Mouse (Mus musculus) heart, embryonic 12.5 days (tissue): ENCODE measurements around the gene Dnajb14. TPM values are rescaled to one million over a fixed set of nuclear protein-coding genes. Genes with fewer than 3 reads are reported as not detected.
"Not testable (repeated sequence)": the region's sequence is repeated elsewhere in the genome, so short reads cannot be mapped to it uniquely, and the experiment has no call there.

ENCODE experiments used
- ATAC-seq: fragments of 200-750 bp; cut with Nextera tagmentation; 2 replicates; pipeline ENCODE4 v1.8.0; 2017; ENCODE audit warnings: moderate TSS enrichment, moderate library complexity; ENCODE audit not compliant: insufficient number of reproducible peaks, low FRiP score
- H3K27ac ChIP-seq: fragments of 300-500 bp; sonication (generic); 2 replicates; pipeline ENCODE4 v1.5.1; 2016; ENCODE audit warnings: mild to moderate bottlenecking, moderate library complexity; ENCODE audit not compliant: poor library complexity, severe bottlenecking
- H3K27me3 ChIP-seq: fragments of 300-500 bp; sonication (generic); replicated peaks from 2 replicates; pipeline ENCODE4 v1.6.1; 2016; ENCODE audit warnings: mild to moderate bottlenecking, moderate library complexity
- H3K36me3 ChIP-seq: fragments of 300-500 bp; sonication (generic); 2 replicates; pipeline ENCODE4 v1.6.1; 2016; ENCODE audit warnings: mild to moderate bottlenecking, moderate library complexity
- H3K4me1 ChIP-seq: fragments of 300-500 bp; sonication (generic); replicated peaks from 2 replicates; pipeline ENCODE4 v1.6.1; 2016; ENCODE audit warnings: mild to moderate bottlenecking
- H3K4me2 ChIP-seq: fragments of 300-500 bp; sonication (generic); 2 replicates; pipeline ENCODE4 v1.6.1; 2016; ENCODE audit warnings: mild to moderate bottlenecking, moderate library complexity
- H3K4me3 ChIP-seq: fragments of 300-500 bp; sonication (generic); 2 replicates; pipeline ENCODE4 v1.5.1; 2016; ENCODE audit warnings: mild to moderate bottlenecking
- H3K9ac ChIP-seq: fragments of 300-500 bp; sonication (generic); 2 replicates; pipeline ENCODE4 v1.6.1; 2016; ENCODE audit warnings: mild to moderate bottlenecking, moderate library complexity
- H3K9me3 ChIP-seq: fragments of 300-500 bp; sonication (generic); replicated peaks from 2 replicates; pipeline ENCODE4 v1.6.1; 2016; ENCODE audit warnings: mild to moderate bottlenecking, moderate library complexity
- WGBS: fragments of 180-500 bp; shearing (Covaris S2); methylation state at CpG from one replicate; pipeline ENCODE4 v1.1.7; 2016; 5-methylcytosine and 5-hydroxymethylcytosine counted together
- polyA plus RNA-seq: library from polyadenylated mRNA; unstranded; fragments of >200 nt; fragmentation: Nextera tagmentation; extraction: Ambion mirVana; gene quantifications from 2 replicates; pipeline ENCODE4 v1.2.1, GENCODE M21; 2016

Gene Dnajb14
- polyA plus RNA-seq, 1 experiment from 2014 or later: 14.1 TPM

DNA sequence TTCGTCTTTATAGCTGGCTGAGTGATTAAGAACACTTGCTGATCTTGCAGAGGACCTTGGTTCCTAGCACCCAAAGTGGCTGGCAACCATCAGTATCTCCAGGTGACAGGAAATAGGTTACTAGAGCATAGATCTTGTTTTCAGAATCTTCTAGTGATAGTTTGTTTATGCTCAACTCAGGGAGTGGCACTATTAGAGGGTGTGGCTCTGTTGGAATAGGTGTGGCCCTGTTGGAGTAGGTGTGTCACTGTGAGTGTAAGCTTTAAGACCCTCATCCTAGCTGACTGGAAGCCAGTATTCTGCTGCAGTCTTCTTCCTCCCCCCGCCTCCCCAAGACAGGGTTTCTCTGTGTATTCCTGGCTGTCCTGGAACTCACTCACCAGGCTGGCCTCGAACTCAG is 23.2 kb upstream of the Dnajb14 start:
- Histone ChIP-seq H3K4me1 (no peaks in the 10 kb centered on the region), H3K27me3 (no peaks in the 10 kb centered on the region), H3K27ac (no peak overlapping the region), H3K4me3 (no peak overlapping the region), H3K9ac (no peak overlapping the region), H3K9me3 (no peaks in the 10 kb centered on the region), H3K36me3 (no peaks in the 10 kb centered on the region), H3K4me2 (no peak overlapping the region)
- 81% methylated on average over 3 of the region's 3 CpGs for WGBS
- no peak for ATAC-seq

DNA sequence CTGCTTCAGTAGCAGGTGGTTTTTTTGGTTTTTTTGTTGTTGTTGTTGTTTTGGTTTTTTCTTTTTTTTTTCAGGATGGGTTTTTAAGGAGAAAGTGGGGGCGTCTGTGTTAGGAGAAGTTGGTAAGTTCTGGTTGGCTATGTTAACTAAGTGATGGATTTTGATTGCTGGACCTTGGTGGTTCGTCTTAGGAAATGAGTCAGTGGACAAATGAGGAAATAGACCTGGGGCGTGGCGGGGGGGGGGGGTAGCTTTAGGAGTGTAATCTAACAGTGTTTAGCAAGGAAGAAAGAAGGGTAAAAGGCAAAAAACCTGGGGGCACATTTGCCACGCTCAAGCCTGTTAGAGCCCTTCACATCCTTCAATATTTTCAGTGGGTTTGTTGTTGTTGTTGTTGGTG is 20.9 kb upstream of the Dnajb14 start:
- no peaks in the 10 kb centered on the region for H3K27me3 ChIP-seq
- no peak overlapping the region for H3K9ac ChIP-seq
- H3K36me3 ChIP-seq: no peaks in the 10 kb centered on the region
- no peak overlapping the region for H3K4me3 ChIP-seq
- 0 out of 2 replicates have a peak, but pooled peaks cover 2% of the 10 kb centered on the region for H3K9me3 ChIP-seq
- no peak overlapping the region for H3K27ac ChIP-seq
- WGBS: 67% methylated on average over 5 of the region's 5 CpGs
- H3K4me1 ChIP-seq: no peaks in the 10 kb centered on the region
- no peak for ATAC-seq
- no peak overlapping the region for H3K4me2 ChIP-seq

DNA sequence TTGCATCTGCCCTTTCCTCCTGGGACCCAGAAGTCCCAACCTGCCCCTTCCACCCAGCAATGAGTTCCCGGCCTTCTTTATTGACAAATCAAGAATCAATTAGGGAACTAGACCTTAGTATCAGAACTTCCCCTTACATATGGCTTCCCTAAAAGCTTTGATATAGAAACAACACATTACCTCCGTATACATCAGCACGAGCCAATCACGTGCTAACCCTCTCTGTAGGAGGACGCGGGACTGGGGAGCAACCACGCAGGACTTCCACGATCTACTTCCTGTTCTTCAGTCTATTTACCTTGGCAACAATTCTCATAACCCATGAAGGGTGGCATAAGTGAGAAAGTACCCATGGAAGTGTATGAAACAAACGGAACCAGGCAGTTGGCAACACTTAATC is 19.1 kb upstream of the Dnajb14 start:
- H3K9ac ChIP-seq: no peak overlapping the region
- no peaks in the 10 kb centered on the region for H3K27me3 ChIP-seq
- H3K4me1 ChIP-seq: no peaks in the 10 kb centered on the region
- no peak overlapping the region for H3K27ac ChIP-seq
- peaks cover 8% of the 10 kb centered on the region for H3K9me3 ChIP-seq
- 82% methylated on average over 9 of the region's 9 CpGs for WGBS
- ATAC-seq: no peak
- H3K36me3 ChIP-seq: no peaks in the 10 kb centered on the region
- H3K4me3 ChIP-seq: no peak overlapping the region
- H3K4me2 ChIP-seq: no peak overlapping the region

DNA sequence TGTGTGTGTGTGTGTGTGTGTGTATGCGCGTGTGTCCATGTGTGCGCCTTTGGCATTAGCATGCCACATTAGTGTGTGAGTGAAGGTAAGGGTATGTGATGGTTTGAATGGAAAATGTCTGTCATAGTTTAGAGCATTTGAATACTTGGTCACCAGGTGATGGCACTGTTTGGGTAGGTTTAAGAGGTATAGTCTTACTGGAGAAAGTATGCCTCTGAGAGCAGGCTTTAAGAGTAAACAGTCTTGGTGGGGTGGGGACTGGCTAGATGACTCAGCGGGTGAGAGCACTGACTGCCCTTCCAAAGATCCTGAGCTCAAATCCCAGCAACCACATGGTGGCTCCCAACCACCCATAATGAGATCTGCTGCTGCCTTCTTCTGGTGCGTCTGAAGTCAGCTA is 17.8 kb upstream of the Dnajb14 start:
- Histone ChIP-seq H3K9me3 (peaks cover 8% of the 10 kb centered on the region), H3K4me1 (0 out of 2 replicates have a peak, but pooled peaks cover 3% of the 10 kb centered on the region), H3K4me2 (no peak overlapping the region), H3K36me3 (no peaks in the 10 kb centered on the region), H3K27me3 (no peaks in the 10 kb centered on the region), H3K27ac (no peak overlapping the region), H3K9ac (no peak overlapping the region), H3K4me3 (no peak overlapping the region)
- ATAC-seq: no peak
- 82% methylated on average over 5 of the region's 5 CpGs for WGBS

DNA sequence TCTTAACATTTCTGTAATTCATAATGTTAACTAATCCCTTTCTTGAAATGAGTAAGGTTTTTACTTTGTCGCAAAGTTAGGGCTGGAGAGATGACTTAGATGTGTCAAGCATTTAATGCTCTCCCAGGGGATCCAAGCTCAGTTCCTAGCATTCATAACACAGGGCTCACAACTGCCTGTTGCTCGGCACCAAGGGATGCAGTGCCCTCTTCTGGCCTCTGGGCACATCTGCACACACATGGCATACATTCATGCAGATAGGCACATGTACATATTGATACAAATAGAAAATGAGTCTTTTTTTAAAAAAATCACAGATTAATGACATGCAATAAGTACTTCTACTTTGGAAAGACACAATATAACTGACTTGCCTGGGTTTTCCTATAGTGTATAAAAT is 16.3 kb upstream of the Dnajb14 start:
- Histone ChIP-seq H3K9me3 (peaks cover 8% of the 10 kb centered on the region), H3K36me3 (no peaks in the 10 kb centered on the region), H3K9ac (no peak overlapping the region), H3K4me3 (no peak overlapping the region), H3K27ac (no peak overlapping the region), H3K4me1 (0 out of 2 replicates have a peak, but pooled peaks cover 3% of the 10 kb centered on the region), H3K4me2 (no peak overlapping the region), H3K27me3 (no peaks in the 10 kb centered on the region)
- 90% methylated on average over 2 of the region's 2 CpGs for WGBS
- ATAC-seq: no peak

DNA sequence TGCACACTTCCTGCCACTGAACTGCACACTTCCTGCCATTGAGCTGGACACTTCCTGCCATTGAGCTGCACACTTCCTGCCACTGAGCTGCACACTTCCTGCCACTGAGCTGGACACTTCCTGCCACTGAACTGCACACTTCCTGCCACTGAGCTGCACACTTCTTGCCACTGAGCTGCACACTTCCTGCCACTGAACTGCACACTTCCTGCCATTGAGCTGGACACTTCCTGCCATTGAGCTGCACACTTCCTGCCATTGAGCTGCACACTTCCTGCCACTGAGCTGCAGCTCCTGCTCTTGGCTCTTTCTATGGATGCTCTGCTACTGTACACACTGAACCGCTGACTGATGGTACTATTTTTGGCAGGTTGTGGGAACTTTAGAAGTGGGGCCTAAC is 14.5 kb upstream of the Dnajb14 start:
- not testable (repeated sequence) for ATAC-seq
- 63% methylated on average over 1 of the region's 1 CpGs for WGBS

DNA sequence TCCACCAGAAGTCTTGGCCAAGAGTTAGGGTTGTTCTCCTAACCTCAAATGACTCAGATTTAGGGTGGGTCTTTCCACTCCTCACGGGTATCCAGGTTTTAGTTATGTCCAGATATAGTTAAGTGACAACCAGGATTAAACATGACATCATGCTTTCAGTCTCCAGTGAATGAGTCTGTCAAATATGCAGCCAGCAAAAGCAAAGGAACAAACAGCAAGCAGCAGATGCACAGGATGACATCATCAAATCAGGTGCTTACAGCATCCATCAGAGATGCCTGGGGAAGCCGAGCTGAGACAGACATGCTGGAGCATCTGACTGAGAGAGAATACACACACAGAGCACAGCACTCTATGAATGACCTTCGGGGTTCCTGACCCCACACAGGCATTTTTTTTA is 12.1 kb upstream of the Dnajb14 start:
- no peak for ATAC-seq
- Histone ChIP-seq H3K27me3 (no peaks in the 10 kb centered on the region), H3K9ac (no peak overlapping the region), H3K4me1 (peaks cover 3% of the 10 kb centered on the region; the same call in 1 of the 2 replicates), H3K9me3 (peaks cover 8% of the 10 kb centered on the region), H3K27ac (no peak overlapping the region), H3K4me2 (no peak overlapping the region), H3K4me3 (no peak overlapping the region), H3K36me3 (no peaks in the 10 kb centered on the region)
- WGBS: 53% methylated on average over 3 of the region's 3 CpGs

More for the DNA sequence above, 14.5 kb upstream of the Dnajb14 start:
- H3K27me3 ChIP-seq, H3K4me1 ChIP-seq, H3K4me3 ChIP-seq, H3K9me3 ChIP-seq, H3K36me3 ChIP-seq, H3K9ac ChIP-seq, H3K4me2 ChIP-seq: not testable (repeated sequence)
- H3K27ac ChIP-seq: peak overlapping the region; percentile 18; the same call in 1 of the 2 replicates

DNA sequence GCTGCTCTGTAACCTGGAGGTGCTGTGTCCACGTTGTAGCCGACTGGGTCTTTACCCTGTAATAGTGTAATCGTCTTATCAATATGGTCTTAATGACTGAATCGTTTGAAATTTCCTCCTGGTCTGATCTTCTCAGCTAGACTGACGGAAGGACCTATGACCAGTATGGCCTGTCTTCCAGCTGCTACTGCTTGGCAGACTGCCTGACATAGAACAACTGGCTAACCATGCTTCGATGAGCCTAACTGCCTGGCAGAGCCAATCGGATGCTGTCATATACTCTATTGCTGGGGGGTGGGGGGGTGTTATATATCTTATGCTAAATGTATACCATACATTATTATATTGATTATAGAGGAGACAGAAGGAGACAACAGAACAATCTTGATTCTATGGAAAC is 11.4 kb upstream of the Dnajb14 start:
- H3K4me3 ChIP-seq: no peak overlapping the region
- no peaks in the 10 kb centered on the region for H3K36me3 ChIP-seq
- WGBS: 66% methylated on average over 7 of the region's 7 CpGs
- no peaks in the 10 kb centered on the region for H3K27me3 ChIP-seq
- no peak for ATAC-seq
- H3K4me2 ChIP-seq: no peak overlapping the region
- no peak overlapping the region for H3K27ac ChIP-seq
- H3K9me3 ChIP-seq: peaks cover 8% of the 10 kb centered on the region
- no peak overlapping the region for H3K9ac ChIP-seq
- H3K4me1 ChIP-seq: peaks cover 3% of the 10 kb centered on the region; the same call in 1 of the 2 replicates

DNA sequence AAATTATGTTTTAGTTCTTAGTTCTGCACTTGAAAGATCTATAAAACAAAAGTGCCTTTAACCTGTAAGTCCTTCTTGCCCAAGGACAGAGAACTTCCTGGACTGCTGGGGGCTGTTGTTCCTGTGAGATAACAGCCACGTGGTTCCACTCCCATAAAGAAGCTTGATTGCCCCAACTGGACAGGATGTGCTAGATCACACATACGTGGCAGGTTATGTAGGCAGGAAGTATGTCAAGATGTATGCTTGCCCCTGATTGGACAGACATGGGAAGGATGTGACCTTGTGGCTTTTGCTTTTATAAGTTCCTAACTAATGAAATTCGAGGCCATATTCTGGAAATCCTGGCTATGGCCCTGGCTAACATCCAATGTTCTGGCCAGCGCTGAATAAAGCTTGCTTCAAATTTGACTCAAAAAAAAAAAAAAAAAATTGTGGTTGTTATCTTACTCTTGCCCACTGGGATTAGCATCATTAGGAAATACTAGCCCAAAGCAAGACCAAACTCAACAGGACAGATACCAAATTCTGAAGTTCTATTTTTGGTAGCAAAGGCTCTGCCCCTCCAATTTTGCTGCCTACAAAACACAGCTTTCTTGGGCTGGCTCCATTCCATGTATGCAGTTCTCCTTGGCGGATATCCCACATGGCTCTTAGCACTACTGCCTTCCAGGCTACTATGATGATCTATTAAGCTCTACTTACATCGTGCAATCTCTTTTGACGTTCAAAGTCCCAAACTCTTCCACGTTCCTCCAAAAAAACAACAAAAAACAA is 6.9 kb upstream of the Dnajb14 start:
- Histone ChIP-seq H3K27ac (no peak overlapping the region), H3K4me3 (no peak overlapping the region)

DNA sequence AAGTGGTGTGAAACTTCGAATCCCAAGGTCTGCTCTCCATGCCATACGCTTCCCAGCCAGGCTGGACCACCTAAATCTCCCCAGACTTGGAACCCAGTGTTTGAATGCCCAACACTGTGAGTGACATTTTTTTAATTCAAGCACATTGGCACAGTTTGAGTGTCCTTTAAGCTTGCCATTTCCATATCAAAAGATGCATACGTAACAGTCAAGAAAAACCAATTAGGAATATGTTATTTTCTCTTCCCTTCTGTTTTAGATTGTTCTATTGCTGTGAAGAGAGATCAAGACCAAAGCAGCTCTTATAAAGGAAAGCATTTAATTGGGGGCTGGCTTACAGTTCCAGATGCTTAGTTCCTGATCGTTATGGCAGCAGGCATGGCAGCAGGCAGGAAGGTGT is 6.0 kb upstream of the Dnajb14 start:
- Histone ChIP-seq H3K9me3 (no peaks in the 10 kb centered on the region), H3K4me1 (peaks cover 3% of the 10 kb centered on the region), H3K4me3 (no peak overlapping the region), H3K9ac (no peak overlapping the region), H3K36me3 (peaks cover 4% of the 10 kb centered on the region; the same call in 1 of the 2 replicates), H3K27ac (no peak overlapping the region), H3K27me3 (no peaks in the 10 kb centered on the region), H3K4me2 (no peak overlapping the region)
- ATAC-seq: no peak
- 91% methylated on average over 4 of the region's 4 CpGs for WGBS

More for the DNA sequence above, 6.9 kb upstream of the Dnajb14 start:
- ATAC-seq: no peak
- no peak overlapping the region for H3K9ac ChIP-seq
- H3K9me3 ChIP-seq: no peaks in the 10 kb centered on the region
- H3K27me3 ChIP-seq: no peaks in the 10 kb centered on the region
- WGBS: 64% methylated on average over 8 of the region's 8 CpGs
- no peaks in the 10 kb centered on the region for H3K36me3 ChIP-seq
- H3K4me1 ChIP-seq: peaks cover 3% of the 10 kb centered on the region
- H3K4me2 ChIP-seq: no peak overlapping the region

DNA sequence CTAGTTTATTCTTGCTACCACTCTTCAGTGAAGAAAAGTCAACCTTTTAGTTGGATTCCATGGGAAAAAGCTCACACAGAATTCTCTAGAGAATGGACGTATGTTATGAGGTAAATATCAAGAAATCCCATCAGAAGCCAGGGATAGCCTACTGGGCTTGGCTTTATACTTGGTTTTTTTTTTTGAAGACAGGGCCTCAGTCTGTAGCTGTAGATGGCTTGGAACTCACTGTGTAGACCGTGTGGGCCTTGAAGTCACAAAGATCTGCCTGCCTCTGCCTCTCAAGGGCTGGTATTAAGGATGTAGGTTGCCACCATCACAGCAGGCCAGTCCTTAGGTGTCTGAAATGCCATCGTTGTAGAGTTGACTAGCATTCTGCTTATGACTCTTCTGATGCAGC is 4.9 kb upstream of the Dnajb14 start:
- no peak overlapping the region for H3K4me3 ChIP-seq
- H3K36me3 ChIP-seq: peaks cover 6% of the 10 kb centered on the region; the same call in 1 of the 2 replicates
- H3K27ac ChIP-seq: no peak overlapping the region
- H3K9me3 ChIP-seq: no peaks in the 10 kb centered on the region
- peaks cover 10% of the 10 kb centered on the region for H3K4me1 ChIP-seq
- no peak overlapping the region for H3K4me2 ChIP-seq
- H3K9ac ChIP-seq: no peak overlapping the region
- 88% methylated on average over 3 of the region's 3 CpGs for WGBS
- no peak for ATAC-seq
- no peaks in the 10 kb centered on the region for H3K27me3 ChIP-seq
